Mouse (Mus musculus): ENCODE measurements at regions not wholly inside any gene's neighbourhood (a gene's known extent, or its start where the extent isn't known, plus 50 kb on each side); places are given as distances from the start of the nearest gene placed in this dataset.
"Not testable (repeated sequence)": the region's sequence is repeated elsewhere in the genome, so short reads cannot be mapped to it uniquely, and the experiment has no call there.

DNA sequence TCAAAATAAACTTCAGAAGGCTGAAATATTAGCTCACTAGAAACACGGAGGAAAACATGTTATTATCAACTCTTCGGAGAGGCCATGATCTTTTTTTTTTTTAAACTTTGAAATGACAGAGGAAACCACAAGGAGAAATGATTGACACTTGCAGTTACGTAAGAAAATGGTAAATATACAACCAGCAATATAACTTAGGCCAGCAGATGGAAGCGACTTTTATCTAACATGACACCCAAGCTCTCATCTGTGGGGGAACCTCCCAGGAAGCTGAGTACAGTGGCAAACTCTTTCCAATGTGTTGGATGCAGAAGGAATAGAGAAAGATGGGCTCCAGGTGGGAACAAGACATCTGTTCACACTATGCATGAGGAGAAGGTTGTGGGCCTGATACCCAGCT lies 104.2 kb downstream of the Gm5426 start:
- no peak for DNase-seq (ENCODE audit: low spot score in 2 of 2)

DNA sequence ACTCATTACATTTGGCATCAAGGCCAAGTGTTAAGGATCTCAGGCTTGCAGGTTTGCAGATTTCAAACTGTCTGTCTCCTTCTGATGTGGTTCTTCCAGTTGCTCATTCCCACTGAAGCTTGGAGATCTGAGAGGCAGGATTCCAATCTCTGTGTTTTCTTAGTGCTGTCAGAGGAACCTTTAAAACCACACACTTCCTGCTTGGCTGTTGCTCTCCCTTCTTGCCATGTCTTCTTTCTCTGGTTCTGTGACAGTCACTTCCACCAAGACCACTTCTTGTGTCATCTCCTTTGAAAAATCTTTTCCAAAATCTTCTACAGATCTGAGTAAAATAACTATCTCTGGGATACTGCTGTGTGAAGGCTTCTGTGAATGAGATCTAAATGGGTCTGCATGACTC lies 117.3 kb downstream of the Gm5426 start:
- DNase-seq (ENCODE audit: low spot score in 2 of 2), result no peak

DNA sequence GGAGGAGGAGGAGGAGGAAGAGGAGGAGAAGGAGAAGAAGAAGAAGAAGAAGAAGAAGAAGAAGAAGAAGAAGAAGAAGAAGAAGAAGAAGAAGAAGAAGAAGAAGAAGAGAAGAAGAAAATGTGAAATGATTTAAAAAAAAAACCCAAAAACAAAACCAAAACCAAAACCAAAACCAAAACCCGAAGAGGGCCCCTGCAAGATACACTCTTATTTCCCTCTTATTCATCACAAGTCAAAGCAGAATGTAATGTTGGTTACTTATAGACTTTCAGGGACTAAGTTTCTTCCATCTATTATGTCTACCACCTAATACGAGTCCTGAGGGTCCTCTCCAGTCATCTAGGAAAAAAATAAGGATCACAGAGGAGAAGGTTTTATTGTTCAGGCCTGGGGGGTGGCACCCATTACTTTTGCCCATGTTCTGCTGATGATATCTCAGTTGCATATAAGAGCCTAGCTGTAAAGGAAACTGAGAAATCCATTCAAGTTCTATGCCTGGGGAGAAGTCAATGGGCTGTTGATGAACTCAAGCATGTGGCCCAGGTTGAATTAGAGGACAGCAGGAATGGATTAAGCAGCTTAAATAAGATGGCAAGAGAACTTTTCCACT lies 118.0 kb downstream of the Gm5426 start:
- no peak for DNase-seq (ENCODE audit: low spot score in 2 of 2)

DNA sequence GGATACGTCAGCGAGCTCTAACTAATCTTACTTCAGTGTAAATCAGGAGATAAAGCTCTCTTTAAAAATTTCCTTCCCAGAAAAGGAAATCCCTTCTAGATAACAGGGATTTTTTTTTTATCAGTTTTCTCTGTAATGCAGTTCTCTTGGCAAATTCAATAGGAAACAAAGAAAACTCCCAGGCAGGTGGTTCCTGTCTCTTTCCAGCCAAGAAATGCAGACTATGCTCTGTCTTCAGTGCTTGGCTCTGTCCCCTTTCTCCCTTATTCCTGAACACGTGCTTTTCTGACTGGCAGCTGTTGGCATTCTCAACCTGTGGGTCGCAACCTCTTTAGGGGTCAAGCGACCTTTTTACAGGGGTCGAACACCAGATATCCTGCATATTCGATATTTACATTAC lies 121.5 kb downstream of the Gm5426 start:
- no peak for DNase-seq (ENCODE audit: low spot score in 2 of 2)

DNA sequence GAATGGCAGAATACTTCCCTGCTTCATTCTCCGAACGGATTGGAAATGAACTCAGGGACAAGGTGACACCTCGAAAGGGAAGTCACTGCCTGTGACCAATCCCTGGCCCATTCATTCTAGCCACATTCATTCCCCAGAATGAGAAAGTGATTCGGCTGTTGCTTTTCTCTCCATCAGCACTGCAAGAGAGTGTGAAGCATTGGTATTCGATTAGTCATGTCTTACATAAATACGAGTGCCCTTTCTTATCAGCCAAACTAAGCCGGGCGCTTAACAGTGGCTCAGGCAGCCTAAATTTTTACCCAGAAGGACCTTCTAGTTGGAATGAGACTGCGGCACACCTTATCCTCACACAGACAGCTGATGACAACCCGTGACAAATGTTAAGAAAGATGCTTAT lies 122.8 kb downstream of the Gm5426 start:
- no peak for DNase-seq (ENCODE audit: low spot score in 2 of 2)

DNA sequence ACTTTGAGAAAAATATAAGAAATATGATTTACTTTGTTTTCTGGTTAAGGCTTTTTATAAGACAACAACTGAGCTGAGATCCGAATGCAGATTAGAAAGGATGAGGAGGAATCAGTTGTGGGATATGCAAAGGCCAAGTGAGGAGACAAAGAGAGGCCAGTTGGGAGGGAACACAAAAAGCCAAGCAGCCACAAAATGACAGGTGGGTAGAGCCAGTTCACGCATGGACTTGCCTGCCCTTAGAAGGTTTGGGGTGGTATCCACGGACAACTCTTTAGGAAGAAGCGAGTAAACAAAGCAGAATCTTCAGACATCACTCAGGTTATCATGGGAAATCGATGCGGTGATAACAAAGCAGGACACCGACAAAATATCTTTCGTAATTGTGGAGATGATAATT lies 123.2 kb downstream of the Gm5426 start:
- no peak for DNase-seq (ENCODE audit: low spot score in 2 of 2)

DNA sequence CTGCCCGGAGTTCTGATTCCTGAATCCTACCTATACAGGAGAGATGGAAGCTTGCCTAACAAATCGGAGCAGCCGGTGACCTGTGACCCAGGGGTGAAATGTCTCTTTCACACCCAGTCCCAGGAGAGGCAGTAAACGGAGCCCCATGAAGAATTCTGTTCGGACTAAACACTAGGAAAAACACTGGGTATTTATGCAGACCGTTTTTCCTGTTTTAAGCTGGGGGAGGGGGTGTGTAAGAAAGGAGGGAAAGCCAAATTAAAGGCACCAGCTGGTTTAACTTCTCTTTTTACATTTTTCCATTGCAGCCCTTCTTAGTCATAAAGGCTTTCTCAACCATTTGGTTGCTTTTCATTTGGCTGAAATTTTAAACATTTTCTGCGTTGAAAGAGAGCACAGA lies 127.1 kb downstream of the Gm5426 start:
- no peak for DNase-seq (ENCODE audit: low spot score in 2 of 2)

DNA sequence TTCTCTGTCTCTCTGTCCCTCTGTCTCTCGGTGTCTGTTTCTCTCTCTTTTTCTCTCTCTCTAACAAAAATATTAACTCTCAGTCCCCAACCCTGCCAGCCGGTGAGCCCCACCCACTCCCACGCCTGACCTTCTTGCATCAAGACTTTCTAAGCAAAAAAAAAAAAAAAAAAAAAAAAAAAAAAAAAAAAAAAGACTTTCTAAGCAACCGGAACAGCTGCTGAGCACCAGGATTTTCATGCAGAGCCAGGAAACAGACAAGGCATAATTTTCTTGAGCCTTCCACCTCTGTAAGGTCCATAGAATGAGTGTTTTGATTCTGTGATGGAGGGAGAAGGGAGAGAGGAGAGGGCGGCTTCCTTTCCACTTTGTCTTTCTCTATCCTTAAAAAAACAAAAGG lies 128.0 kb downstream of the Gm5426 start:
- no peak for DNase-seq (ENCODE audit: low spot score in 2 of 2)

DNA sequence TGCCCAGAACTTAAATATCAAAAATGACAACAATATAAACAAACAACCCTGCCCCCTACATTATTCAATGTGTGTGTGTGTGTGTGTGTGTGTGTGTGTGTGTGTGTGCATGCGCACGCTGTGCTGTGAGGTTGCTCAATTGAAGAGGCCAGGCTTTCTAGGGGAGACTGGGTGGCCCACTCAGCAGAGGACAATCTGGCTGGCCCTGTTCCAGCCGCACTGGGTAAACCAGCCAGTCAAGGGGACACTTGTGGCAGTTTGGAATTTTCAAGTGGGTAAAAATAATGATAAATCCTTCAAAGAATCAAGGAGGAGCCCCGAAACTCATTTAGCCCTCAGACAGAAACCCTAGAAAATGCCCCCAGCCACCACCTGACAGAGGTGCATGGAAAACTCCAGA lies 128.5 kb downstream of the Gm5426 start:
- DNase-seq (ENCODE audit: low spot score in 2 of 2), result no peak

DNA sequence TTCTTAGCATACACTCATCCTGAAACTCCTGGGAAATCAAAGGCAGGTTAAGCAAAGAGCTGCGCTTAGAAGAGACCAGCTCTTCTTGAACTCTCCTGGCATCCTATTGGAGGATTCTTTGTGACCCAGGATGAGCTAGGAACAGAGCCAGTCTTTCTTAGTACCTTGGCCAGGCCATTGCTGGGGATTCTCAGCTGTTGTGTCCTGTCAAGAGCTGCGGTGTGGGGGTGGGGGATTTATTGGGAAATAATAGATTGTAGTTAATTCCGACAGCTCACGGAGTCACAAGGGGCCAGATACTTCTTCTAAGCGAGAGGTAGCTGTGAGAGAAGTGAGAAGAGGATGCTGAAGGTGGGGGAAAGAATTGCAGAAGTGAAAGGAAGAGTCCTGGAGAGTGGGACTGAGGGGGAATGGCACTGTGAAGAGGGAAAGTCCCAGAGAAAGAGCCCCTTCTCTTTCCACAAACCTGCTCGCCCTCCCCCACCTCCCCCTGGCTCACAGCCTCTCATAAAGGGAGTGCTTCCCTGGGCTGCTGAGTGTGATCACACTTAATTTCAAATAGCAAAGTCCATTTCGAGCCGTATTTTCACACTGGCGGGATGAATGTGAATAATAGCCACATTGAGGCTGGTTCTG lies 129.8 kb downstream of the Gm5426 start:
- DNase-seq (ENCODE audit: low spot score in 2 of 2), result no peak

DNA sequence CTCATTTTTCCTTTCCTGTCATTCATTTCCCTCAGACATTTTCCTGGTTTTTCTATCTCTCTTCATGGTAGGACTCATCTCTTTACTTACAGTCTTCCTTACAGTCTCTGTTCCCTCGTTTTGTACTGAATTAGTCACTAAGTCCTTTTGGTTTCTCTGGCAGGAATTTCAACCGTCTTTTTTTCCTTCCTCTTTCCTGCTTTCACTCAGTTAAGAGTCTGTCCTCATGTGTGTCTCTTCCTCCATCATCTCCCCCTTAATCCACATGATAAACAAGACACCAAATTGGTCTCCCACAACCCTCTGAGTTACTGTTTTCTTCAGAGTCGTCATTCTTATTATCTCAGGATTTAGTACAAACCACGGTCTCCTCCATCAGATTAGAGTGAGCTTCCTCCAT lies 131.2 kb downstream of the Gm5426 start:
- DNase-seq (ENCODE audit: low spot score in 2 of 2), result no peak

DNA sequence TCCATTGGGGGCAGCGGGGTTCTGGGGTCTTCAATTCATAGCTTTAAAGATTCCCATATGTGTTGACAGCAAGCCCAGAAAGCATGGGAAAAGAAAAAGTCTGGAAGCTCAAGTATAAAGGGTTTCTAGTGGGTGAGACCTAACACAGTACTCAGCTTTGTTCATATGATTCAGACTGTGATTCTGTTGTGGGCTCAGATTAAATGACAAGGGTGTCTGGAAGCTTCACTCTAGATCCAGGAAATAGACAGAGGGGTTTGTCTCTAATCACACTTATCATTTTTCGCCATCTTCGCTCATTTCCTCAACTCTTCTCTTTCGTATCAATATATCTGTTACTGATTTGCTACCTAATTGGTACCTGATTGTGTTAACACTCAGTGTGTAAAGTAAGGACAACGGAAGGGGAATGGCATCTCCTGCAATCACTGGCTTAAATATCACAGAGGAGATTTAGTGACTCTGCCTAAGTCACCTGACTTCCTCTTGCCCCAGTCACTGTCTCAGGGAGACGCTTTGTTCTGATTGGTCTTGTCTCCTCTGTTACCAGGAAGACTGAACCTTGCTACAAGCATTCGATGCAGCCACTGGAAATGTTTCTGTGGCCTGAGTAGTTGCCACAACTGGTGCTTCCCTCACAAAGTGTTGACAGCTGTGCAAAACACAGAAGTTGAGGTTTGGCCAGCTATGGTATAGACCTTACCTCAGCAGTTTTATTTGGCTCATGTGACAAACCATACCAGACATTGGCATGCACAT lies 137.4 kb downstream of the Gm5426 start:
- no peak for DNase-seq (ENCODE audit: low spot score in 2 of 2)

DNA sequence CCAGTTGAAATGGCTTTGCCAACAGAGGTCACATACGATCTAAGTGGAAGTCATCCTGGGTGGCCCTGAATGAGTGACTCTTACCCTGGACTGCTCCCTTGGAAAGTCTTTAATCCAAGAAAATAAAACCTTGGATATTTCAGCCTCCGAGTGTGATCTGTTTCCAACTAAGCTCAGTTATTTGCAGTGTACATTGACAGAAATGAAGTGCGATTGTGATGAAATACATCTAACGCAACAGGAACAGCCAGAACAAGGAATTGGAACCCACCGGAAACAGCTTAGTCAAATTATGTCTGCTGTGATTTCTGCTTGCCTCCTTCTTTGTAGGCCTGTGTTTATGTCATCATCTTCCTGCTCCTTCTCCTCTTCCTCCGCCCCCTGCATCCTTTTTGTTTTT lies 143.7 kb downstream of the Gm5426 start:
- no peak for DNase-seq (ENCODE audit: low spot score in 2 of 2)

DNA sequence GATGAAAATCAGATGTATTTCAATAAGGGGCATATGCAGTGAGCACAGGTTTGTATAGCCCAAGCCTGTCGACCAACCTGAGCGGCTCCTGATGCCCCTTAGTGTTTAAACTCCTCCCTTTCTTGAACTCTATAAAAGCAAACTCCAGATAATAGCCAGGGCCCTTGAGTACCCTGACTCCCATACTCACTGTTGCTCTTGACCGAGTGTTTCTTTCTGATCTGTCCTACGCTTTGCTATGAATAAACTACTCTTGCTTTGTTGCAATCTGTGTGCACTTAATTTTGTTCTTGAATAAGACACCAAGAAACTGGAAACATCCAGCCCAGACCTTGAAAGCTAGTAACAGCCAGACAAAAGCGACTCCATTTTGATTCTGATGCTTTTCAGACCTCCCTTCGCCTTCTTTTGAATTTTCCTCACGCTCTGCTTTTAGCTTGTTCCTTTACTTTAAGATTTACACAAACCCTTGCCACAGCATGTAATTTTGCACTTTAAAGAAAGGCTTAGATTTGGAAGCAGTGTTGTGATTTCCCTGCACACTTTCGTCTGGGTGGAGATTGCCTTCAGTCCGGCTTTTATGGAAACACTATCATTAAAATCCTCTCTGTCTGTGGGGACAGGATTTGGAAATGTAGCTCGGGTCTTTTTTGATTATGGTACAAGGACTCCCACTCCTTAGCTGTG lies 149.1 kb downstream of the Gm5426 start:
- no peak for DNase-seq (ENCODE audit: low spot score in 2 of 2)

DNA sequence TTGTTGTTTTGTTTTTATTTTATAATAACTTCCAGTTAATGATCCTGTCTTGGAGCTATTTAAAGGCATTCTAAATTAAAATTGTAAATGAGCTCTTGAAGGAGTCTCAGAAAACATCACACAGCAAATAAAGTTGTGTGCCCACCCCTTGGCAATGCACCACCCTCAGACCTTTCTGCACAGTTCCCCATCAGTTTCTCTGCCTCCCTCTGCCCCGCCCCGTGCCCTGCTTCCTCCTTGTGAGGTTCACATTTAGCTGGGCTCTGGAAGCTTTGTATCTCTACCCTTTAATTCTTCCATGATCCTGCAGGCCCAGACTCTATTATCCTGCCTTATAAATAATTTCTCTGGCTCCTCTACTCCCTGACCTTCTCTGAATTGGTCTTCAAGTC lies 149.7 kb downstream of the Gm5426 start:
- no peak for DNase-seq (ENCODE audit: low spot score in 2 of 2)

DNA sequence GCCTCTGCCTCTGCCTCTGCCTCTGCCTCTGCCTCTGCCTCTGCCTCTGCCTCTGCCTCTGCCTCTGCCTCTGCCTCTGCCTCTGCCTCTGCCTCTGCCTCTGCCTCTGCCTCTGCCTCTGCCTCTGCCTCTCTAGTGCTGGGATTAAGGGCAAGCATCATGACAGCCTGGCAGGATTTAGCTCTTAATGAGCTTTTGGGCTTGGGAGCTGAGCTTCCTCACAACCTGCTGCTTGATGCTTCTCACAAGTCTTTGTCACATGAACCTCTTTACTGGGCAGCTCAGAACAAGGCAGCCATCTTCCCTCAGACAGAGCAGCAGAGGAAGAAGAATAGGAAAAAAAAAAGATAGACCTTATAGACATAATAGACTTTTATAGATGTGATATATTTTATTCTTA lies 152.6 kb downstream of the Gm5426 start:
- not testable (repeated sequence) for DNase-seq (ENCODE audit: low spot score in 2 of 2)

DNA sequence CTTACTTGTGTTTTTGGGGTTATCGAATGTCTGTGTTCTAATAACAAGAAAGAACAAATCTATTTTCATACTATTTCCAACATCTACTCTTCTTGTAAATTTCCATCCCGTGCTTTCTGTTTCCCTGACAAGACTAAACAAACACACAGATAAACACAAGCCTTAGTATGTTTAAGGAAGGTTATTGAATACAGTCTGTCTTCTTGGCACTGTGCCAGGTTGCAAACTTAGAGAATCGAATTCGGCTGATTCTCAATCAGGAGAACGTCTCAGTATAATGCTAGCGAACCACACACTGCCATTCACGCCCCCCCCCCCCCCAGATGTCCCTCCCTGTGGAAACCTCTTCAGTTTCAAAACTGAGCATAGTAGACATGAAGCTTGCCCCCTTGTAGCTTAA lies 157.2 kb downstream of the Gm5426 start:
- no peak for DNase-seq (ENCODE audit: low spot score in 2 of 2)

DNA sequence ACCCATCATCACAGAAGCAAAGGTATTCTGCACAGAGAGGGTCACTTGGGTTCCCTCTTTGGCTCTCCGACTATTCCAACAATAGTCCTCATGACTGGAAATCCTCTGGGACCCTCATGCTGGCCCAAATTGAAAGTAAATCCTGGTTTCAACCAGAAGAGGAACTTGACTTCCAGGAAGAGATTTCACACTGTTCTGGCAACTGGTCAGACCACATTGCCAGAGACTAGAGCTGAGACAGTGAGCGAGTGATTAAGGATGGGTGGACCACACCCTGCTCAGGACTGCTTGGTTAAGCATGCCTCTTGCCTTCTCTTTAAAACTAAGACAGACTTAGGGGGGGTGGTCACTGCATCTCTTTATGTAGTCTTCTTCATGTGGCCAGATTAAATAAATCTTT lies 158.3 kb downstream of the Gm5426 start:
- DNase-seq (ENCODE audit: low spot score in 2 of 2), result no peak

DNA sequence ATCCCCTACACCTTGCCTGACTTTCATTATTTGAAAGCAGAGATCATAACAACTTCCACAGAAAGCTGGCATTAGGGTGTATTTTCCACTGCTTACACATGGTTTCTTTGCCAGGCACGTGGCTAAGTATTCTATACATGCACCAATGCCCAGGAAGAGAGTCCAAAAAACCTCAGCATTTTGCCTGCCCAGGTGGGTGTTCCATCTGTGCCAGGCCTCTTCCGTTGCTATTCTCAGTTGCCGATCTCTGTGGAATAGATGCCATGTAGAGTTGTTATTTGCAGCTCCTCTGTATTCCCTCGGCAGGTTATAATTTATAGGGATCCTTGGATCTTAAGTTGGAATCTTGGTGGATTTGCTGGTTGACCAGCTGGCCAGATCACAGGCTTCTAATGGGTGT lies 161.3 kb downstream of the Gm5426 start:
- peak; percentile 9 to 13 for DNase-seq (ENCODE audit: low spot score in 2 of 2)

DNA sequence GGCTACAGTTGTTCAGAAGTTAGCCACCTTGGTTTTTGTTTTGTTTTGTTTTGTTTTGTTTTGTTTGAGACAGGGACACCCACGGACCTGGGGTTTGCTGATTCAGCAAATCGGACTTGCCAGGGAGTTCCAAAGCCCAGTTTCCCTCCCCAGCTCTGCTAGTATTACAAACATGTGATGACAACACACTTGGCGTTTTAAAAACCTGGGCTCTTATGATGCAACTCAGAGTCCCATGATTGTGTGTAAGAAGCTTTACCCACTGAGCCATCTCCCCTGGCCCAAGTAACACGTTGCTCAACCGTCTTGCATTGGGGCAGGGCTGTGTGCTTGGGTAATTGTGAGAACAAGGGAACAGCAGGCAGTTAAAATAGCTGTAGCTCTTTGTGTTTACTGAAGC lies 162.2 kb downstream of the Gm5426 start:
- DNase-seq (ENCODE audit: low spot score in 2 of 2), result no peak

DNA sequence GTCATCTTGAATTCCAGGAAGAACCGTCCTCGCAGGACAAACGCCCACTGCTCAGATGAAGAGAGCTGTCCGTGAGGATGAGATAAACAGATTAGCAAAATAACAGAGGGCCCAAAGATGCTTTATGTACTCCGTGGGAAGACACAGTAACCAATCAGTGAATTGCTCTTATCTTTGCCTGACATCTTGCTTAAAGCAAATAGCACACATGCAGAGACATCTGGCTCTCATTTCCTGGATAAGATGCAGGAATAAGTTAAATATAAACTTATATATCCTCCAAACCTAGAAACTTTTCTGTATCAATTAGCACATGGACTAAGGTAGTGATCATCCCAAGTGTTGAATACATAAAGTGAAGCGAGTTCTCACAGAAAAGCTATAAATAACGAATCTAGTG lies 169.3 kb downstream of the Gm5426 start:
- no peak for DNase-seq (ENCODE audit: low spot score in 2 of 2)

DNA sequence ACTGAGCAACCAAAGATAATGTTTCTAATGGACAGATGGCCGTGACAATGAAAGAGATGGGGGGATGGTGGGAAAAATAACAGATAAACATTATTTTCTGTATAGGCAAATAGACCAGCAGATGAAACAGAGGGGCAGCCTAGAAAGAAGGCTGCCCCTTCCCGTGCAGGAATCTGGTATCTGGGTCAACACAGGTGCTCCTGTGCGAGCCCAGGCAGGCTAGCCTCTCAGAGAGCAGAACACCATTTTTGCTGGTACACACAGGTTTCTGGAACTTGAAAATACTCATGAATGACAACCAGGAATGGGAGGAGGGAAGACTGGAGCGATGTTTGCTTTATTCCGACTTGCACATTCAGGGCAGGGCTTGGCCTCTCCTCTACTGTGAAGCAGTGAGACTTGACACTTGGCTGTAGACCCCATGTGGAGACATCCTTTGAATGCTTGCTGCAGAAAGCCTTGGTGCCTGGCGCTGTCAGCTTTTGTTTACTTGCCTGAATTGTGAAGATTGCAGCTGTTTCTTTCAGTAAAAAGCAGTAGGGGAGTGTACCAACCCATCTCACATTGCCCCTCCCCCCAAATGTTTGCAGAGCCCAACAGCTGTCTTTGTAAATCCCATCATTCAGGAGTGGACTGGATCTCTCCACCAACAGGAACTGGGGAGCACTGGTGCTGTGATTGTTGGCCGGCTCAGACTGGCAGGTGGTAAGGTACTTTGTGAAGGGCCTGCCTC lies 172.5 kb downstream of the Gm5426 start:
- DNase-seq (ENCODE audit: low spot score in 2 of 2), result no peak
